Mouse (Mus musculus): ENCODE measurements around the gene Eif4e3.

- TF ChIP-seq POLR2A (IDR thresholded peaks at IDR 0.05; ENCODE audit: low read depth, low read length) = no peak
- peak; percentile 26; the same call in 1 of the 2 replicates for TF ChIP-seq CTCF (conservative IDR thresholded peaks at IDR 0.05; ENCODE audit: insufficient read depth, insufficient read length, low read depth, low read length)
Observed at GRCm38 (mm10) chr6:99671768-99672167, 5.2 kb upstream of the Eif4e3 start.

Measured in kidney, adult 2 months (tissue).